Mouse (Mus musculus) inflammation-experienced regulatory T-cells, adult 6 months (primary cell): ENCODE data around the gene Schip1. TPM values are rescaled to one million over a fixed set of nuclear protein-coding genes. Genes with fewer than 3 reads are reported as not detected.

Experiments
- ATAC-seq: one replicate; pipeline ENCODE4 v1.8.0; 2017
- polyA plus RNA-seq, 3 experiments: library from polyadenylated mRNA; unstranded; fragments of 100-300 nt; shearing (Covaris generic); gene quantifications; one replicate each; pipeline ENCODE4 v1.2.1; 2017

The Schip1 gene
- polyA plus RNA-seq, 3 experiments from 2014 or later: 0.18 TPM; not detected in 2

GRCm38 (mm10) chr3:68632714-68633113 is 568.1 kb downstream of the Schip1 start:
- no peak for ATAC-seq

GRCm38 (mm10) chr3:68633577-68633976 is 569.0 kb downstream of the Schip1 start:
- ATAC-seq: no peak

- ATAC-seq: peak; percentile 71
Measured at GRCm38 (mm10) chr3:68637960-68638359, 573.4 kb downstream of the Schip1 start.

- ATAC-seq: no peak
Measured at GRCm38 (mm10) chr3:68638703-68639102, 574.1 kb downstream of the Schip1 start.

- ATAC-seq: no peak
Measured at GRCm38 (mm10) chr3:68642935-68643334, 578.3 kb downstream of the Schip1 start.

GRCm38 (mm10) chr3:68646387-68647130 is 582.0 kb downstream of the Schip1 start:
- ATAC-seq: peak; percentile 41

- ATAC-seq: no peak
Measured at GRCm38 (mm10) chr3:68647282-68647681, 582.7 kb downstream of the Schip1 start.

- ATAC-seq: no peak
Measured at GRCm38 (mm10) chr3:68650251-68650650, 585.6 kb downstream of the Schip1 start.

GRCm38 (mm10) chr3:68656607-68657352 is 592.2 kb downstream of the Schip1 start:
- no peak for ATAC-seq

- ATAC-seq: no peak
Measured at GRCm38 (mm10) chr3:68657589-68658245, 593.1 kb downstream of the Schip1 start.

- ATAC-seq: no peak
Measured at GRCm38 (mm10) chr3:68659996-68660395, 595.4 kb downstream of the Schip1 start.

GRCm38 (mm10) chr3:68660538-68660937 is 595.9 kb downstream of the Schip1 start:
- ATAC-seq: no peak

GRCm38 (mm10) chr3:68662386-68662785 is 597.8 kb downstream of the Schip1 start:
- no peak for ATAC-seq

GRCm38 (mm10) chr3:68664337-68664736 is 599.7 kb downstream of the Schip1 start:
- ATAC-seq: no peak

- ATAC-seq: no peak
Measured at GRCm38 (mm10) chr3:68666377-68666776, 601.8 kb downstream of the Schip1 start.

- no peak for ATAC-seq
Measured at GRCm38 (mm10) chr3:68667852-68668251, 603.2 kb downstream of the Schip1 start.

- ATAC-seq: no peak
Measured at GRCm38 (mm10) chr3:68669418-68669974, 604.9 kb downstream of the Schip1 start.

- no peak for ATAC-seq
Measured at GRCm38 (mm10) chr3:68674721-68675120, 610.1 kb downstream of the Schip1 start.

- ATAC-seq: no peak
Measured at GRCm38 (mm10) chr3:68675216-68675835, 610.7 kb downstream of the Schip1 start.
